Mouse (Mus musculus): ENCODE measurements around the gene Dbndd2.

The Dbndd2 gene

DNA sequence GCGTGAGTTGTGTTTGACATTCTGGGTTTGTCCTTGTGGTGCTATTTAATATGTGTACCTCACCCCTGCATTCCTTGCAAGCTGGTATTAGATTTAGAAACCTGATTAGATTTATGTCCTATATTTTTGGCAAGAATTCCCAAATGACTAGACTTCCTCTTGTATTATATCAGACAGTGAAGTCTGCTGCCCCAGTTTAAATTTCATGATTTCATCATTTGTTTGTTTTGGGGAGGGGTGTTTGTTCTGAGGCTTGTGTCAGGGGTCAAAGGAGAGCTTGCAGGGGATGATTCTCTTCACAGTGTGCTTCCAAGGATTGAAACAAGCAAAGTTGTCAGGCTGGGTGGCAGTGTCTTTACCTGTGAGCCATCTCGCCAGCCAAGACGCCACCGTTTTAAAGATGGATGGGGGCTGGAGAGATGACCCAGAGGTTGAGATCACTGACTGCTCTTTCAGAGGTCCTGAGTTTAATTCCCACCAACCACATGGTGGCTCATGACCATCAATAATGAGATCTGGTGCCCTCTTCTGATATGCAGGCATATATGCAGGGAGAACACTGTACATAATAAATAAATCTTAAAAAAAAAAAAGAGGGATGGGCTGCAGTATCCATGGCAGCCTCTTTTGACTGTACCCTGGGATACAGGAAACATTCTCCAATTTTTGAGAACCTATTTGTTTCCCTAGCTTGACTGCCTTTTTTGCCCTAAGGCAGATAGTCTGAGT, 19.9 kb downstream of the Dbndd2 start:
- no peak for DNase-seq

DNA sequence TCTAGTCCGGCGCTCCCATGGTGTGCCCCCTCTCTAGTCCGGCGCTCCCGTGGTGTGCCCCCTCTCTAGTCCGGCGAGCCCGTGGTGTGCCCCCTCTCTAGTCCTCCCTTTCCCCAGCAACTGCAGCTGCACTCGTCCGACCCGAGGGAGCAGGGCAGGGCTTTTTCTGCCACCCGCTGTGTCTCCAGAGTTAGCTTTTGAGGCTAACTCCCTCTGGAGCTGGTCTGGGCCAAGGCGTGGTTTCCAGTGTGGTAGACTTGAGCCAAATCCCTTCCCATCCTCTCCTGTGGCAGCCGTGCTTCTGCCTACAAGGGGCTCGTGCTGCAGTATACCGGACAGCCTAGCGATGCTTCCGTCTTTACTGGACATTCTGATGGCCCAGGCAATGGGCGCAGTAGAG, 21.9 kb downstream of the Dbndd2 start:
- DNase-seq = no peak

- DNase-seq = no peak
These were observed 24.8 kb downstream of the Dbndd2 start for GRCm38 (mm10) chr2:164510621-164511190.

GRCm38 (mm10) chr2:164512121-164512909, 26.4 kb downstream of the Dbndd2 start:
- DNase-seq = no peak

DNA sequence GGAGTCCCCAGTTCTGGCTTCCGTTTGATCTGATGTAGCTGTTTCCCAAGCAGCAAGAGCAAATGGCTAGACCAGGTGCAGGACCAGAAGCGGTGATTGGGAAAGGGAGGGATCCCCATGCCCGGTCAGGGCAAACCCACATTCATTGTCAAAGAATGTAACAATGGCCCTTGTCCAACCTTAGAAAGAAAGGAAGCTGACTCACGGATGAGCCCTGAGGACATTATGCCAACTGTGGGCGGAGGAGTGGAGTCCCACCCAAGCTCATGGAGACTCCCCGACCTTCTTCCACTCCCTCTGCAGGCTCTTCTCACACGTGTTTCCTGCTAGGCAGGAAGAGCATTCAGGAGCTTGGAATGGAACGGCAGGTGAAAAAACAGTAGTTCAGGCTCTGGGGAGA, 27.5 kb downstream of the Dbndd2 start:
- DNase-seq = no peak

DNA sequence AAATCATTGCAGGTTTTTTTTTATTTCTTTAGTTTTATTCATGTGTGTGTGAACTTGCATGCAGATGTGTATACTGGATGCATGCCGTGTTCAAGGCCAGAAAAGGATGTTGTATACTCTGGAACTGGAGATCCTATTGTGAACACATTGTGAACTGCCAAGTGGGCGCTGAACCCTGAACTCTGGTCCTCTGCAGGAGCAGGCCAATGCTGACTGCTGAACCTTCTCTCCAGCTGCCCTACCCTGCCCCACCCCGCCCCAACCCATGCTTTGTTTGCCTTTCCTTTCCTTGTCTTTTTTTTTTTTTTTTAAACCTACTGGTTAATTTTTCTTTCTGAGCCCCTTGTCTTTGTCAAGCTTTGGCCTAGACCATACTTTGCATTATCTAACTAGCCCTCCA, 29.0 kb downstream of the Dbndd2 start:
- no peak for DNase-seq

DNA sequence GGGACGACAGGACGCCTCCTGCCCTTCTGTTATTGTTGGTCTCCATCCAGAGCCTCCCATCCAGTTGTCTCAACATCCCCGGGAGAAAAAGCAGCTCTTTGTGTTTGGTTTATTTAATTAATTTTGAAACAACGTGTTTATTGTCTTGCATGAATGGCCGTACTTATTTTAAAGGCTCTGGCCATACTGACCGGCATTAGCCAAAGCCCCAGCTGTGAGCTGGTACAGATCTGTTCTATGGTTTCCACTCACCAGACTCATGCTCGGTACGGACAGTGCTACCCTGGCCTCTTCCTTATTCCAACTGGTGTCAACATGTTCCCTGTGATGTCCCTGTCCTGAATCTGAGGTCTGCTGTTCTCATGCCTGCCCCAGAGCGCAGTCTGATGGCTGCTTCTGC, 30.0 kb downstream of the Dbndd2 start:
- DNase-seq = no peak

DNA sequence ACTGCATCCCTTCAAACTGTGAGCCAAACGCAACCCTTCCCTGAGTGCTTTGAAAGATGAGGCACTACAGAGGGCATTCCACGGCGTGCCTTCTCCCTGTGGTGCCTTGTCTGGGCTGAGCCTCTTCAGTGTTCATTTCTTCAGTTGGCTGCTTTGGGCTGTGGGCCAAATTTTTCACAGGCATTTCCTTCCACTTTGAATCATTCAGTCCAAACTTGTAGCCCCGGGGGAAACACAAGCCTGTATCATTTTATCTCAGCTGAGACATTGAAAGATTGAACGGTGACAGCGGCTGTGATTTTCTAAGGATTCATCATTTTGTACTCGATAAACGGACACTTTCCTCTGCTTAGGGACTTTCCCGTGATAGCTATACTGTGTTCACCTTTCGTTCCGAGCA, 30.7 kb downstream of the Dbndd2 start:
- no peak for DNase-seq

GRCm38 (mm10) chr2:164517485-164518221, 31.7 kb downstream of the Dbndd2 start:
- peak; percentile 57 to 64 for DNase-seq

DNA sequence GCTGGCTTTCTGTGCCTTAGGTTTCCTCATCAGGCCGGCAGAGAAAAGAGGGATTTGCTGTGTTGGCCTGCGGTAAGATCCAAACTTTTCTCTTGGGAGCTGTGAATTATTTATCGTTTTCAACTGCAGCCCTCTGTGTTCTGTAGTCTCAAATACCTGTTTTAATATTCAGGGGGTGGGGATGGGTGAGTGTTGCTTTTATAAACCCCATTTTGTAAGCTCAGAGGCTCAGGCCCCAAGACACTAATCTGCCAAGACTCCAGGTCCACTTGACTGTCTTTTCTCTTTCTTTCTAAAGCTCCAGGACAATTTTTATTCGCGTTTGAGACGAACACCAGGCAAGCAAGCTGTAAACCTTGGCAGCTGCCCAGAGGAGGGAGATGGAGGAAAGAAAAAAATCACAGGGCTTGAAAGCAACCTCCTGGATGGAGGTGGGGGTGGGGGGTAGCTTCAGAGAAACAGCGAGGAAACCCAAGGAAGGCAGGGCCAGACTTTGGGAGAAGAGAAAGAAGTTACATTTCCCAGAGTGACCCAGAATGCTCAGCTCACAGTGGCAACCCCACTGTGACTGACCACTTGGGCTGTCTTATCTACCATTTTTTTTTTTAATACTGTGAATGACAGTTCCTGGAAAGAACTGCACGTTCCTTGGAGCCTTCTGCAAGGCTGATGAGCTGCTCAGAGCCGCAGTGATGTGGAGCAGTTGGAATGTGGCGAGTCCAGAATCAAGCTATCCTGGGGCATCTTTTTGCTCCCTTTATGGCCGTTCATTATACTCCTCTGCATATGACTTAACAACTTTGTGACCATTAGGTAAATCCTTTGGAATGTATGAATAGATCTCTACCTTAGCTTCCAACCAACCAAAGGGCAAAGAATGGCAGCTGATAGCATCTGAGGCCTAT, 32.6 kb downstream of the Dbndd2 start:
- DNase-seq = no peak

DNA sequence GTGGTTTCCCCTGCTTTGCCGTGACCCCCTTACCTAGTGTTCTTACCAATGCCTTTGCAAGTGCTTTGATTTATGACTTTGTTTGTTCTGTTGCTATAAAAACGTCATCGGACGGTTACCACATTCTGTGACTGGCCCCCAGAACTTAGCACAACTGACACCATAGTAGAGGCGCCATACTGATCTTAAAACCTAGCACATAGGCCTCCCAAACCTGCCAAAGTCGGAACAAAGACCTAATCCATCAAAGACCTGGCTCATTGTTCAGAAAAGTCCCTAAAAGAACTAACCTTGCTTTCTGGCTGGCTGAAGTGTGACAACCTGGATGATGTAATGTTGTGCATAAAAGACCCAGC, 33.2 kb downstream of the Dbndd2 start:
- no peak for DNase-seq

DNA sequence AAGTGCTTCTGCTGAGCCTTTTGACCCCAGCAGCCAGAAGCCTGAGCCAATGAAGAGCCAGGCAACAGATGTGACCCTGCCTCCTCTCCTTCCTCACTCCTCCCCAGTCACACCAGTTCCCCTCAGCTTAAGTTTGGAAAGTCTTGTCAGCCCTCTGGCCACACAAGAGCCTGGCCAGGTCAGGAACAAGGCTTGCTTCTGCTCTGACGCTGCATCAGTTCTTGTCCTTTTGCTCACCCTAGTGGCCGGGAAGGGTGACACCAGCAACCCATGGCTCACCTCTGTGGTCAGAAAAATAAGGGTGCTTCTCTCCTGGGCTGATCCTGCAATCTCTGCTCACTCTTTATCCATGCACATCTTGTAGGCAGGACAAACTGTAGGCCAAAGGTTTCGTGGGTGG, 34.9 kb downstream of the Dbndd2 start:
- DNase-seq = peak; percentile 50 to 55

- DNase-seq = no peak
These were observed 35.9 kb downstream of the Dbndd2 start for GRCm38 (mm10) chr2:164521841-164522240.

DNA sequence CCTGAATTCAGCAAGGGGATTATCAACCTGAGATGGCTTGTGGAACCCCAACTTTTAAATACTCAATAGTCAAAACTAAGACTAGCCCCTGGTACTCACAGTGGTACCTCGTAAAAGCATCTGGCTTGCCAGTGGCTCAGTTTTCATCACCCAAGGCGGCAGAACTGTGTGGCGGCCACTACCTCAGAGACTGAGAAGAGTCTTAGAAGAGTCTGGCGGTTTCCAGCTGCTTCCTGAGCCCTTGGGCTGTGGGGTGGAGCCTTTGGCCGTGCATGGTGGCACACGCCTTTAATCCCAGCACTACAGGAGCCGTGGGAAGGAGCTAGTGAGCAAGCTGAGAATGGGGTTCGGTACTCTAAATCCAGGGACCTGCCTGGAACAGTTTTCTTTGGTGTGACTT, 36.4 kb downstream of the Dbndd2 start:
- no peak for DNase-seq

DNA sequence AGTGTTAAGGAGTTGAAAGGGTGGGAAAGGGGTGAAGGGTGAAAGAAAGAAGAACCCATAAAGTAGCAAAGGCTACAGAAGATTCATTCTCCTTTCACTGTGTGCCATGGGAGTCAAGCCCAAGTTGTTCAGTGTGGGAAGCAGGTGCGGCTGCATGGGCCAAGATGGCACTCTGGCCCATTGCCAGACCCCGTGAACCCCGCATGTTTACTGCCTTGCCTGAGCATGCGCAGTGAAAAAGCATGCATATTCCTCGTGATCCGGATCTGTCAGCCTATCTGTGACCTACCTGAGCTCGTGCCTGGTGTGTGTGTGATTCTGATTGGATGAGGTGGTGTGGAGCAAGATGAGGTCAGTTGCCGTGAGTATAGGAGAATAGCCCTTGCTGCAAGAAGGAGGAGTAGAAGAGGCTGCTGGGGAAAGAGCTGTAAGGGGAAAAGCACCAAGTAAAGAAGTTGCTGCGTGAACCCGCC, 37.4 kb downstream of the Dbndd2 start:
- DNase-seq = peak; percentile 42 to 63

DNA sequence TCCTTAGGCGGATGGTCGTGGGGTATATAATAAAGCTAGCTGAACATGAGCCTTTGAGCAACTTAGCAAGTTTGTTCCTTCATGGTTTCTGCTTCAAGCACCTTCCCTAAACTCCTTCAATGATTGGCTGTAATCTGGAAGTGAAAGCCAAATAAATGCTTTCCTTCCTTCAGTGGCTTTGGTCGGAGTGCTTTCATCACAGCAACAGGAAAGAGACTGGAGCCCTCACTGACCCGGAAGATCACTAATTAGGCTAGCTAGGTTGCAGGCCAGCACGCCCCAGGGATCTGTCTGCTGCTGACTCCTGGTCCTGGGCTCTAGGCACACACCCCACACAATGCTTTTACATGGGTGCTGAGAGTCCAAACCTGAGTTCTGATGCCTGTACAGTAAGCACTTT, 42.7 kb downstream of the Dbndd2 start:
- no peak for DNase-seq

DNA sequence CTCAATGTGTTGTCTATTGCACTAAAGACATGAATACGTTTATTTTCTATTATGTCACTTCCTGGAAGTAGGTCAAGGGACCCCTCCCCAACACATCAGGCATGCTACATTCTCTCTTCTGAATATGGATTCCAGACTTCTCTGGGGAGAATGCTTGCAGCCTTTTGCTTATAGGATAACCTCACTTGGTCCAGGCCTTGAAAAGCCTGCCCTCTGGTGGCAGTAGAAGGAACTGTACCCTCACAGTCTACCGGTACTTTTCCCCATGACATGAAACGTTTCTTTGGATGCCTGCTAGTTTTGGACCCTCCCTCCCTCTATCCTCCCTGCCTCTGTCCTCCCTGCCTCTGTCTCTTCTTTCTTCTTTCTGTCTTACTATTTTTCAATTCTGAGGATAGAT, 45.3 kb downstream of the Dbndd2 start:
- DNase-seq = peak; percentile 87 to 90

DNA sequence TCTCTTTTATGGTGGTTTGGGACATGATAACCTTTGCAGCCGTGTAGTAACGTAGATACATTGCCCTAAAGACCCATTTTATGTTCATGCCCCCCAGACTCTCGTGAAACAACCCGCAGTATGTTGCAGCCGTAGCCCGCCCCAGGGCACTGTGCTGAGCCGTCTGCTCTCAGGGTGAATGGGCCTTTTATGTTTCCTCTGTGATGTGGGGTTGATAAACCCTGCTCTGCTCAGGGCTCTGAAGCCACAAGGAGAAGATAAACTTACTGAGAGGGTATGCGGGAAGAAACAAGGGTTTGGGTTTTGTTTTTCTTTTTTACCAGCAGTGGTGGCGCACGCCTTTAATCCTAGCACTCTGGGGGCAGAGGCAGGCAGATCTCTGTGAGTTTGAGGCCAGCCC, 48.4 kb downstream of the Dbndd2 start:
- no peak for DNase-seq

DNA sequence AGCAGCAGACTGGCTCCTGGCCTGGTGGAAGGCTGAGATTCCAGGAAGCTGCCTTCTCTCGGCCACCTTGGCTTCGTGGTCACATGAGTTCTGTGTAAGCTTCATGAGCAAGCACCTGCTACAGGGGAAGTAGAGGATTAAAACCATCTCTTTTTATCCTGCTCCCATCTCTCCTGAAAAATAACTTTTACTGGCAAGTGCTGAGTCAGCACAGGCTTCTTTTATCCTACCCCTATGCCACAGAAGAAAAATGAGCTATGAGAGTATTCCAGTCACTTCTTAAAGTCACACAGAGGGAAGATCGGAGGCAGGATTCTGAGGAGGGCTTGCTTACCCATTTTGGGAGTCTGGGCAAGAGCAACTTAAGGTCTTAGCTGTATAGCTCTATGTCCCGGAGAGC, 51.1 kb downstream of the Dbndd2 start:
- no peak for DNase-seq

DNA sequence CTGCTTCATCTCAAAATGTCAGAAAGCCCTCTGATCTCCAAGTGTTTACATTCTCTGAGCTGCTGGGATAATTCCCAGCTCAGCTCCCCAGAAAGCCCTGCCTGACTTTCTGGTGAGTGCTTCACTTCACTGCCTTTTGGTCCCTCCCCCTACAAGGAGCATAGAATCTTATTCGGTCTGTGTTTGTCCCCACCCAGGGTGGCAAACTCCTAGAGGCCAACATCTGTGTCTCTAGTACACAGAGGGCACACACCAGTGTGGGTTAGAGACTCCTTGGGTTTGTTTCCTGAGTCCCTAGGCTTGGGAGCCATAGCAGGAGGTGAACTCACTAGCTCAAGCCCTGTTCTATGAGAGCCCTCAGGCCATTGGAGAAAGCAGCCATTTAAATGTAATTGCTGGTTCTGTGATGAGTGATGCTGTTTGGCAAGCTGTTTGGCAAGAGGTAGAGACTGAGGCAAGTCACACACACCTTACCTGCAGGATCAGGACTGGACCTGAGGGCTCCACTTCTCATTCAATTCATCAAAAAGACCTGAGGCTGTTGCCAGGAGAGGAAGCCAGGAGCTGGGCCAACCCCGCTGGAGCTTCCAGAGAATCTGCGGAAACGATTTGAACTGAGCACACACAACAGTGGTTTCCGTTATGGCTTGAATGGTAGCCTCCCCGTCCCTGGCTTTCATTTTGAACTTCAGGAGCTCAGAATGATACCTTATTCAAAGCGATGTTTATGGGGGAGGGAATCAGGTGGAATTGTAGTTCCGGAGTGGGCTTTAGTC, 54.9 kb downstream of the Dbndd2 start:
- peak; percentile 32 to 40 for DNase-seq

GRCm38 (mm10) chr2:164542132-164542531, 56.2 kb downstream of the Dbndd2 start:
- no peak for DNase-seq

Measured in cerebellum, postnatal 14 days (tissue).